Mouse (Mus musculus) thymus, postnatal 36 days (tissue): ENCODE measurements around the gene Tmem242.

Experiments used
- DNase-seq, 2 experiments: peaks; one replicate each; pipeline ENCODE4 v3.0.0; 2022; ENCODE audit warnings: mixed read lengths in 2 of 2

The Tmem242 gene

GRCm38 (mm10) chr17:5440159-5440971 is at the start of gene Tmem242:
Gene Tmem242 (minus strand): TSS chr17:5440259.
- DNase-seq, result peak; percentile 87 to 93

DNA sequence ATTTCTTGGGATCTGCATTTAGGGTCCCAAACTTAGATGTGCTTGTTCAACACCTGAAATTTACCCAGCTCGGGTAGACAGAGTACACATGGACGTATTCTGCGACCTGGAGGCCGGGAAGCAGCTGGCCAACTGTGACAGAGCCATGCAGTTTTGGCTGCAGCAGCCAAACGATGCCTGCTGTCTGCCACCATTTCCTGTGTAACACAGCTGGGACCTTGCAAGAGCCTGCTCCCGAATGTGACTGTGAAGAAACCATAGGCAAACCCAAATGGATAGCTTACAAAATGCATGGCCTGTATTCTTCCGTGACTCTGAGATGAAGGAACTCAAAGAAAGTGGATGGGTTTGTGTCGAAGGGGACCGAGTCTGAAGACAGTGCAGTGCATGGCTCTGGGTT is 48.1 kb upstream of the Tmem242 start:
- DNase-seq, result peak; percentile 62 to 69

DNA sequence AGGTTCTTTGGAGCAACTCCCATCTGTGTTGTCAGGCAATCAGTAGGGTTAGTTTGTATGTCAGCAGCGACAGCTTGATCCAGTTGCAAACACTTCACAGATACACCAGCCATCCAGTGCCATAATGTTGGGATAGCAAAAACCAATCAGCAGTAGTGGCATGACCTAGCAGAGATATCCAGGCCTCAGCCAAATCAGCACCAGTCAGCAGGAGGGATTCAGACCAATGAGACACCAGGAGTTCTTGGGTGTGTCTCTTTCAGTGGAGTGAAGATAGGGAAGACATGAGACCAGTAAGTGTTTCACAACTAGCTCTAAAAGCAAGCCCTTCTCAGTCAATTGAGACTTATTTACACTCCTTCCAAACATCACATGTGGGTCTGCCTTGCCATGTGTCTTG is 44.6 kb upstream of the Tmem242 start:
- DNase-seq, result no peak

GRCm38 (mm10) chr17:5483456-5483855 is 43.4 kb upstream of the Tmem242 start:
- DNase-seq, result no peak

- DNase-seq, result no peak
Observed at GRCm38 (mm10) chr17:5475960-5476725, 36.1 kb upstream of the Tmem242 start.

GRCm38 (mm10) chr17:5472268-5472667 is 32.2 kb upstream of the Tmem242 start:
- no peak for DNase-seq

DNA sequence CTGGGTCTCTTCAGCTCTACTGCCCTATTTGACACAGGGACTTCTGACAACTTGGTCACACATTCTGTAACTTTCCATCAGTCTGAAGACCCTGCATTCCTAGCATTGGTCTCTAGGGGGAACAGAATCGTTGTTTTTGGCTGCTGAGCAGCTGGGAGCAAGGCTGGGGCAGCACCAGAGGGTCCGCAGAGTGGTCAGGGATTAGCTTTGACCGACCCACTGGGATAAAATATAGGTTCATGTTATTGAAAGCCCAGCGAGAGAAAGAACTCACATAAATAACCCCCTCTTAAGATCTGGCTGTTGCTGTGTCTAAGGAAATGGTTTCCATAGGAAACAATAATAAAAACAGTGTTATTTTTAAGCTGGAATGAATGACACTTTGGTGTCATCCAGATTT is 27.1 kb upstream of the Tmem242 start:
- no peak for DNase-seq

GRCm38 (mm10) chr17:5466736-5467135 is 26.7 kb upstream of the Tmem242 start:
- DNase-seq, result no peak

DNA sequence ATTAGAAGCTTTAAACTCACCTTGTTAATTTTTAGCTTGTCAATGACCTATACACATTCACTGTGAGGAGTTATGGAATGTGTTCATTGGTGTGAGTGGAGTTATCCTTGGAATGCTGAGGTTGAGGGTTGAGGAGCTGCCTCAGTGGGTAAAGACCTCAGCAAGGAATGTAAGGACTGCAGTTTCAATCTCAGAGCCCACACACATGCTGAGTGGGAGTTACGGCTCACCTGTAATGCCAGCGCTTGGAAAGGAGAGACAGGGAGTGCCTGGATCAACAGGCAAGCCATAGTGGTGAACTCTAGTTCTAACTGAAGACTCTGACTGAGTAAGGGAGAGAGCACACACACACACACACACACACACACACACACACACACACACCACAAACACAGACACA is 23.9 kb upstream of the Tmem242 start:
- no peak for DNase-seq

DNA sequence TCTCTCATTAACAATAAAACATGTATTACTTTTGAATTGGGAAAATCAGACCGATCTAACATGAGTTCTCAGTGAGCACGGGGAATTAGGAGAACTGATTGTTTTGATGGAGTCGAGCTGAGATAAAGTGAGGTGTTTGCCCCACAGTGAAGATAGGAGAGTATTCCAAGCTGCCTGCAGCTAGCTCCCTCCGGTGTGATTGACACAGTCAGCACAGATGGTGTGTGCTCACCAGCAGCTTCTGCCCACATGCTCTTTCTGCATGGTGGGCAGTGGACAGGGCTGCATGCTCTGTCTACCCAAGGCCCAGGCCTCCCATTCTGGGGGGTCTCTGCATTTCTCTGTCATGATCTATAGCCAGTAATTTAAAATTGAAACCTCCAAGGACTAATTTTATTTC is 13.6 kb upstream of the Tmem242 start:
- DNase-seq, result no peak

DNA sequence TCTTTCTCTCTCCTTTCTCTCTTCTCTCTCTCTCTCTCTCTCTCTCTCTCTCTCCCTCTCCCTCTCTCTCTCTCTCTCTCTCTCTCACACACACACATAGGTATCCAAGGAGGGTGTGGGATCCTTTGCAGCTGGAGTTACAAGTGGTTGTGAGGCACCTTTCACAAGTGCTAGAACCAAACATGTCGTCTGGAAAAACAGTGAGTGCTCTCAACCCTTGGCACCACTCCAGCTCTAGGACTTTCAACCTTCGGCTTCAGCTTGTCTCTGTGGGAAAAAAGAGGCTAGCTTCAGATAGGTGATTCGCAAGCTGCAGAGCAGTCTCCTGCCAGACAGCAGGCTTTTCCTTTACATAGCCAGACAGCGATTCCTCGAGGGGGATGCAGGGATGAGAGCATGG is 3.7 kb upstream of the Tmem242 start:
- peak in 1 of 2 experiments; percentile 22 for DNase-seq

DNA sequence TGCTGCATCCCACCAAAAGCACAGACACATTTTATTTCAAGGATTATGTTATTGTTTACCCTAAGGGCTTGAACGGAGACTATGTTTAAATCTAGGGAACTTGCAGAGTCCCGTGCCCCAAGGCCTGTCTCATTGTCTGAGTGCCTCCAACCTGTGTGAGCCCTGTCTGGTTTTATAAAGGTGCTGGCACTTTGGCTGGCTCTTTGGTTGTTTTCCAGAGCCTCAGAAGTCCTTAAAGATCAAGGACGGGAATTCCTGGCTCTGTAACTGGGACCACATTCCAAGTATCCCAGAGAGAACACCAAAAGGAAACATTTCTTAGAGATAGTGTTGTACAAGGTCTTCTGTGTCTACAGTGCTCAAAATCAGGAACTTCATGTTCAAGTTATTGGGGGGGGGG is 3.2 kb upstream of the Tmem242 start:
- no peak for DNase-seq

- DNase-seq, result peak; percentile 34 to 35
Observed at GRCm38 (mm10) chr17:5442403-5442802, 2.3 kb upstream of the Tmem242 start.

- no peak for DNase-seq
Observed at GRCm38 (mm10) chr17:5439831-5440158, 264 bp downstream of the Tmem242 start.

GRCm38 (mm10) chr17:5429772-5430133 is 10.3 kb downstream of the Tmem242 start:
- no peak for DNase-seq

DNA sequence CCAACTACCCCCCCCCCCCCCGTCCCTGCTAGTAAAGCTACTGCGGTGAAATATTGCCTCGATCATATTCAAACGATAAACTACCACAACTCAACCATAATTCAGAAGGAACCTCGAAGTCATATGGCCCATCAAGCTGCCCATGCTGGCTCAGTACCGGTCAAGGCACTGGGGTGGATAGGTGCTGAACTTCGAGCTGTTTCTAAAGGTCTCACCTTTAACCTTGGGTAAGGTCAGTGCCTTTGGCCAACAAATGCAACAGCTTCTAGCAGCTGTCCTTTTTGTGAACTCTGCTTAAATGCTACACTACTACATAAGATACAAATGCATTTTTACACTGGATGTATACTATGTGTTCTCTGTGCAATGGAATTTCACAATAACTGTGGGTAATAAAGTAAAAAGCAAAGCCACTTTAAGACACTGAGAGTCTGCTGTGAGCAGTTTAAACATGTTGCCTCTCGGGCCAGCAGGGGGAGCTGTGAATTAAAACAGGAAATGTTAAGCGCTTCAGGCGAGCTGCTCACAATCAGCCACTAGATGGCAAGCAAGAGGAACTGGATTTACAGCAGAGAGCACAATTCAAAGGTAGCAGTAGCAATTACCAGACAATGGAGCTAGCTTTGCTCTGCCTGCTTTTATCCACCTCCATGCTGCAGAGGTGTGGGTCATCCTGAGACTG is 10.8 kb downstream of the Tmem242 start:
- DNase-seq, result peak; percentile 85 to 89

GRCm38 (mm10) chr17:5425204-5425603 is 14.9 kb downstream of the Tmem242 start:
- DNase-seq, result no peak

GRCm38 (mm10) chr17:5424156-5424555 is 15.9 kb downstream of the Tmem242 start:
- no peak for DNase-seq

GRCm38 (mm10) chr17:5421835-5422234 is 18.2 kb downstream of the Tmem242 start:
- DNase-seq, result no peak

- DNase-seq, result no peak
Observed at GRCm38 (mm10) chr17:5419771-5420518, 20.1 kb downstream of the Tmem242 start.

- no peak for DNase-seq
Observed at GRCm38 (mm10) chr17:5419056-5419455, 21.0 kb downstream of the Tmem242 start.

DNA sequence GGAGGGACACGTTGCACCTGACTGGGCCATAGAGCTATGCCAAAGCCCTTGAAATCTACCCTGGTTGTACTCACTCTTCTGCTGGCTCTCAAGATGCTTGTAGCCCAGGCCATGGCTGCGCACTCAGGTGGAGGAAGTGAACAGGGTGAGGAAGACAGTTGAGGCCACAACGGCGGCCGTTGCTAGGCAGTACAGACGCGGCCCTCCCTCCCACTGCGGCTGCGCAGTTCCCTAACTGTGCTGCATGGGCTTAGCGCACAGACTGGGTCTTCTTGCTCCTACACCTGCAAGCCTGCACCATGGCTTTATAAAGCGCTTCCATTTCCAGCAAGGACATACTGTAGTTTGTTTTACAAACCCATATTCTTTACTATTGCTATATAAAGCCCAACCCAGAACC is 21.5 kb downstream of the Tmem242 start, which contains the start of gene Ldhal6b:
Gene Ldhal6b (minus strand): TSS at position 223 of the 400 bp plus-strand sequence.
- no peak for DNase-seq

DNA sequence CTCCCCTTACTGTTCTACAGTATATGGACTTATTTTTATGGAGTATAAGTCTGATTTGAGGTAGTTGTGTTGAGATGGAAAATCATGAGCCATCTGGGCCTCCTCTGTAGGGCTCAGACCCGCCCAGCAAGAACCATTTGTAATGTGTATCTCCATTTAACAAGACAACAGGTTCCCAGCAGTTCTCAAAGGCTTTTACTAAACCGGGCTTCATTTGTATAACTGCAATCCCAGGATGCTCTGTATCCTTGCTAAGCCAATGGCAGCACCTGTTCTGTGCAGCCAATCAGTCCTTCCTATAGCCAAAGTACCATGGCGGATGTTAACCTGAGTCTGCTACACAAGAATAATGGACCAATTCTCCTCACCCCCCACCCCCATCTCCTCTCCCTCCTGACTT is 23.5 kb downstream of the Tmem242 start:
- DNase-seq, result no peak
